Mouse (Mus musculus): ENCODE data around the gene Ndufv3. TPM values are rescaled to one million over a fixed set of nuclear protein-coding genes. Genes with fewer than 3 reads are reported as not detected.
A peak's percentile ranks its signal among the peaks of the same experiment; 100 is the strongest.
"Not testable (repeated sequence)": the region's sequence is repeated elsewhere in the genome, so short reads cannot be mapped to it uniquely, and the experiment has no call there.

Gene Ndufv3
- total RNA-seq, 2 experiments from 2014 or later = 372 to 422 TPM

- DNase-seq = peak; percentile 91 to 92
Measured at GRCm38 (mm10) chr17:31511792-31512495, 8.0 kb upstream of the Ndufv3 start.

DNA sequence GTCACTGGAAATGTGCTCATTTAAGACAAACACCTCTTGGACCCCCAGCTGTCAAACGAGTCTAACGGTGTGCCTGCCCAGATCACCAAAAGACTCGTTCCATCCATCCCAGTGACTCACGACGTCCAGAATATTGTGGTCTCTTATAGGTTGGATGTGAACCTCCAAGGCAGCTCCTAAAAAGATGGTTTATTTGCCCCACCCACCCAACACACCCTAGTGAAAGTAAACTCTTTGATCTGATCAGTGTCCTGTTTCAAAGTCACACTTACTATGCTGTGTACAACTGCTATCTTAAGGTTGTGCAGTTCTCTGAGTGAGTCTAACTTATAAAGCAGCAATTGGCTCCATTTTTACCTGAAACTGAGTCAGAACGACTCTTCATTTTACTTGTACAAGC, 7.3 kb upstream of the Ndufv3 start:
- DNase-seq = no peak

DNA sequence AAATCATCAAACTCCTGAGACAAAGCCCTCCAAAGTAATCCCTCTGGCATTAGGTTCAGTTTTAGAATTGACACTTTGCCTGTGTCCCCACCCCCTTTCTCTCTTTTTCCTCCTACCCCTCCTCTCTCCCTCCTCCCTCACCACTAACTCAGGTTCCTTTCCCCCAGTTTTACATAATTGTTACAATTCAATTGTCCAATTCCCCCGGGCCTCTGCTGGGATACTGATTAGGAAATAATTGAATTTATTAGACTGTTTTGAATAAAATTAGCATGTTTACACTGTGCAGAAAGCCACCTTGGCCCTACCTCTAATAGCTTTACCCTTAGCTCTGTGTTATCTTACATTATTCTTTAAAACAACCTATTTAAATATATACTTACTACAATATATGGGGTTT, 5.2 kb upstream of the Ndufv3 start:
- DNase-seq = no peak

DNA sequence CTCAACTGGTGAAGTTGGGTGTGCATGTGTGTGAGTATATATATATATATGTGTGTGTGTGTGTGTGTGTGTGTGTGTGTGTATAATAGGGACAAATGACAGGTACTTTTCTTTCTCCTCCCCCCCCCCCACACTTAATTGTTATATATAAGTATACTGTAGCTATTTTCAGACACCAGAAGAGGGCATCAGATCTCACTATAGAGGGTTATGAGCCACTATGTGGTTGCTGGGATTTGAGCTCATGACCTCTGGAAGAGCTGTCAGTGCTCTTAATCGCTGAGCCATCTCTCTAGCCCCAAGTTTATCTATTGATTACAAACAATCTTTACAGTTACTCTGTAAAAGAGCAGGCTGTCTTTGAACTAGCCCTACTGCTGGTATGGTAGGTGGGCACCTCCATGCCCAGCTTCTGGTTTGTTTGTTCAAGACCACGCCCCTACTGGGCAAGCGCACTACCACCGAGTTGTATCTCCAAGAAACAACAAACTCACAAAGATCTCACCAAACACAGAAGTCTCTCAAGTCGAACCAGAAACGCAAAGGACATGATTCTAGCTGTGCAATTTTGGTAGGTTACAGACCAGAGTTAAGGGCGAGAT, 470 bp upstream of the Ndufv3 start:
- DNase-seq = no peak

DNA sequence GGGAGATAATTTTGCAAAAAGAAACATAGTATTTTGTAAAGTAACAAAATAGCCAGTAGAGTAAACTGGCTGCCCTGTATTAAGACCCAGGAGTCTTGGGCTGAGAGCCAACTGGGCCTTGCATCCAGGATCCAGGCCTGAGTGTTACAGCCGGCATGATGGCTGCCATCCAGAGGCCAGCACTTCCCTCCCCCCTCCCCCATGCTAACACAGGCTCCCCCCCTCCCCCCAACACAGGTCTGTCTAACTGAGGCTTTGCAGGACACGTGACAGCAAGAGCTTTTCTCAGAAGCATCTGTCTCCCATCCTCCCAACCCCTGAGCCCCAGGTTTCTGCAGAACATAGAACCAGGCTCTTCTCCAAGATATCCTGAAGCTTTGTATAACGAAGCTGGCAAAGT, 980 bp downstream of the Ndufv3 start:
- peak; percentile 54 to 71 for DNase-seq

DNA sequence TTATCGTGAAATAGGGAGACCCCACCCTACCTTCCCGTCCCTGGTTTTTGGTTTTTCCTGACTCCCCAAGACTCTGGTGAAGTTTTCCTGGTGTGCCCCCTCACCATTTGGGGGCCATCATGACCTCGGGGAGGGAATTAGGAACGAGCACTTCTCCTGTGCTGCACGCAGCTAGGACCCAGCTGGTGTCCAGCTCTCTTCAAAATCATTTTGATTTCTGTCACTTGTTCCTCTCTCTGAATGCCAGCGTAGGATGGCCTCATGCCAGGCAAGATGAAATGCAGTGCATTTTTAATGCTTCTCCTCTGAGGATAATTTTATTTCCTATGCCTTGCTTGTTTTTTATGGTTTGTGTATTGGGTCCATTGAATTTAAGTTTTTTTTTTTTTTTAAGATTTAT, 2.0 kb downstream of the Ndufv3 start:
- no peak for DNase-seq

DNA sequence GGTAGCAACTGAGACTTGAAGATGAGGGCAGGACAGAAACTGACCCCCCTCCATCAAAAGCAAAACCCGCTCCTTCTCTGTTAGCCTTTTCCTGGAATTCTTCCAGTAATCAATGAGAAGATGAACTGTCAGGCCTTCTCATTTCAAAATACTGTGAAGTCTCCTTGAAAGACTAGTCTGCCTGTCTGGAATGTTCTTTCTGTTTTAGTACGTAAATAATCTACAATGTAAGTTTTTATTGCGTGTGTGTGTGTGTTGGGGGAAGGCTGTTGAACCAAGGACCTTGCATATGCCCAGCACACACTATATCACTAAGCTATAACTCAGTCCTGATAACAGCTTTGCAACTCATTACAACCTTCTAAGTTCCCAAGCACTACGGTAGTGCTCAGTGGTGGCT, 5.2 kb downstream of the Ndufv3 start:
- DNase-seq = no peak

GRCm38 (mm10) chr17:31525816-31526215, 5.9 kb downstream of the Ndufv3 start:
- DNase-seq = no peak

DNA sequence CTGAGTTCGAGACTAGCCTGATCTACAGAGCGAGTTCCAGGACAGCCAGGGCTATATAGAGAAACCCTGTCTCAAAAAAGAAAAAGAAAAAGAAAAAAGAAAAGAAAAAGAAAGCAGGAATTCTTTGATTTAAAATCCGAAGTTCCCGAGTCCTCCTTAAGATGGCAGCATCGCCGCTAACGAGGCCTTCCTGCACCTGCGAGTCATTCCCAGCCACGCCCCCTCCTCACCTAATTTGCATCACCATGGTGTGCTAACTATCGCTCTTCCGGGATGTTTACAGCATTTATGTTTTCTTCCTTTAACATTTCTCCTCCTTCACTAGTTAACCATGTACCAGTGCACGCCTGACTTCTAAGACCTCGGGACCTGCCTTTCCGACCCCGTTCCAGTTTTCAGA, 9.4 kb downstream of the Ndufv3 start:
- DNase-seq = peak; percentile 23 to 41

- DNase-seq = no peak
Measured at GRCm38 (mm10) chr17:31531441-31532158, 11.7 kb downstream of the Ndufv3 start.

DNA sequence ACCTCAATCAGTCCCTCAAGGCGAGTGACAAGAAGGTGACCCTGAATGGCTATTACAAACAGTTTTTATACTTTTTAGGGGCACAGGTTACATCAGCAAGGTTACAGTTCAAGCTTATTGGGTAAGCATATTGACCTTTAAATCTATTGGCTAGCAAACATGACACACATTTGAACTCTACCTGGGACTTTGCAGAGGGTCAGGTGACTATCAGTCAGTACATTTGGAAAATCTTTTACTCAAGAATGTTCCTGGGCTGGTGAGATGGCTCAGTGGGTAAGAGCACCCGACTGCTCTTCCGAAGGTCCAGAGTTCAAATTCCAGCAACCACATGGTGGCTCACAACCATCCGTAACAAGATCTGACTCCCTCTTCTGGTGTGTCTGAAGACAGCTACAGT, 12.4 kb downstream of the Ndufv3 start:
- DNase-seq = not testable (repeated sequence)

- no peak for DNase-seq
Measured at GRCm38 (mm10) chr17:31535358-31535757, 15.4 kb downstream of the Ndufv3 start.

DNA sequence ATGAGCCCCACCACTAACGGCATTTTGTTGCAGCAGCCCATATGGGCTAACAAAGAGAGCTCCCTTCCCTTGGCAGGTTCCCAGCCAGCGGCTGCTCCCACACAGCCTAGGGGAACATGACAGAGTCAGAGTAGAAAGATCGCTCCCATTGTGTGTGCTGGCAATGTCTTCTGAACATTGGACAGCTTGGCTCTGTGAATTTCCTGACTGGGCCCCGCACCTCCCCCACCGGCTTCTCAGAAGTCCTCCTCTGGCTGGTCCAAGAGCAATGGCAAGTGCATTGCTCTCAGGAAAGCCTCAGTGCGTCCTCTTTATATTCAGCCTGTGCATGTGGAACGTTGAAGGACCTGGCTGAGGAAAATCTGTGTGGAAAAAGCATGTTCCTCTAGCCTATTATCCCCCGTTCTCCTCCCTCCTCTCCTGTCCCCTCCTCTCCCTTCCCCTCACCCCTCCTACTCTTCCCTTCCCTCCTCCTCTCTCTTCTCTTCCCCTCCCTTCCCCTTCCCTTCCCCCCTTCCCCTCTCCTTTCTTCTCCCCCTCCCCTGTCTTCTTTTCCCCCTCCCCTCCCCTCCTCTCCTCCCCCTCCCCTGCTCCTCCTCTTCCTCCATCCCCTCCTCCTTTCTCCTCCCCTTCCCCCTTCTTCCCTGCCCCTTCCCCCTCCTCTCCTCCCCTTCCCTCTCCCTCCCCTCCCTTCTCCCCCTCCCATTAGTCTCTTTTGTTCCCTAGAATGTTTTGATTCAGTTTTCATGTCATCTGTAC, 16.1 kb downstream of the Ndufv3 start:
- peak; percentile 34 to 56 for DNase-seq

DNA sequence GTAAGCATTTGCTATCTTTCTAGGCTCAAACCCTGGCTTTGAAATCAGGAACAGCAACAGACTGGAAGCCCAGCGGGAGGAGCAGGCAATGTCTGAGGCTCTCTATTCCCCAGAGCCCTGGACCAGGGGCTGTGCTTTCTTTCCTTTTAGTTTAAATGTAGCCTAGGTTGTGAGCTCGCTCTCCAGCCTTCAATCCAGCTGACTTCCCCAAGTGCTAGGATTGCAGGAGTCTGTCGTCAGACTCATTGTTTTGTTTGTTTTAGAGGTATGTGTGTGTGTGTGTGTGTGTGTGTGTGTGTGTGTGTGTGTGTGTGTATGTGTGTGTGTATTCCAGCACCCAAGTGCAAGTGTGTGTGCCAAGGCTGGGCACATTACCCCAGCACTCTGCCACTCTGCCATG, 20.2 kb downstream of the Ndufv3 start:
- DNase-seq = no peak

DNA sequence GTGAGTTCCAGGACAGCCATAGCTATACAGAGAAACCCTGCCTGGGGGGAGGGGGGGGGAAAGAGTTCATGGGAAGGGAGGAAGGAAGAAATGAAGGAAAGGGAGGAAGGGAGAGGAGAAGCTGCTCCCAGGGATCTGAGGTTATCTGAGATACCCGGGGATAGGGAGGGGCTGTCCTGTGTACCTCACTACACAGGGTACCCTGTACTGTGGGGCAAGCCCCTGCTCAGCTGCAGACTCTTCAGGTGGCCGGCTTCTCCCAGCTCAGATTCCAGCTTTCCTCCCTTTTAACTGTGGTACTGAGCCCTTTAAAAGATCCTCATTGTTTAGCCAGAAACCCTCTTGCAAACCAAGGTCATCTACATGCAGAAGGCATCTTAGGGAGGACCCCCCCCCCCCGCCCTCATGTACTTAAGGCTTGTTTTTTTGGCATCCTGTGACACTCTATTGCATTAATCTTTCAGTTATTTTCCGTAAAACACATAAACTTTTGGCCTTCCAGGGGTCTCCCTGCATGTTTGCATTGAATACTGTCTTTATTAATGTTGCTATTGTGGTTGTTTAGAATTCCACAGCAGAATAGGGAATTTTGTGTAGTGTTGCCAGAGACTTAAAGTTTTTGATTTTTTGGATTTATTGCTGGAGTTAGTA, 21.0 kb downstream of the Ndufv3 start:
- no peak for DNase-seq

- DNase-seq = peak; percentile 58 to 62
Measured at GRCm38 (mm10) chr17:31541460-31541831, 21.5 kb downstream of the Ndufv3 start.

- peak; percentile 39 to 44 for DNase-seq
Measured at GRCm38 (mm10) chr17:31543574-31543973, 23.7 kb downstream of the Ndufv3 start.

DNA sequence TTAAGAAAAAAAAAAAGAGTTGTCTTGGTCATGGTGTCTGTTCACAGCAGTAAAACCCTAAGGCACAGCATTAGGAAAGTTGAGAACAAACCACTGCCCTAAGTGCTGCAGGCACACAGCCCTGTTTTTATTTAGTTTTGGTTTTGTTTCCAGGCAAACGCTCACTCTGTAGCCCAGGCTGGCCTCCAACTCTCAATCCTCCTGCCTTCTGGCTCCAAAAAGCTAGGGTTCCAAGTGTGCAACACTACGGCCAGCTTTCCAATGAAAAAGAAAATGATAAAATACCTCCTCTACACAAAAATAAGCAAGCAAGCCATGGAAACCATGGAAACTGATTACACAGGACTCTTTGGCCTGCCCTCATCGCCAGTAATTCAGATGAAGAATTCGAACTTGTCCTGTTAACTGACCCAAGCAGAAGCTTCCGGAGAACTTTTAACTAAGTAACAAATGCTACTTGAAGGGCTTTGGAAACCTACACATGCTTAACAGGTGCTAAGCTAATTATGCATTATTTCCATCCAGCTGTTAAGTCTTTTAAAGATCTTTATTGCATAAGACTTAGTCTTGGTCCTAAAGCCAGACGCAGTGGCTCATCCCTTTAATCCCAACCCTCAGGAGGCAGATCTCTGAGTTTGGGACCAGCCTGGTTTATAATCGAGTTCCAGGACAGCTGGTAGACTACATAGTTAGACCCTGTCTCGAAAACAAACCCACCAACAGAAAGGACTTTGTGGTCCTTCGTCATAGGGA, 26.7 kb downstream of the Ndufv3 start:
- no peak for DNase-seq

- DNase-seq = no peak
Measured at GRCm38 (mm10) chr17:31547974-31548373, 28.1 kb downstream of the Ndufv3 start.

GRCm38 (mm10) chr17:31549389-31549788, 29.5 kb downstream of the Ndufv3 start:
- no peak for DNase-seq

DNA sequence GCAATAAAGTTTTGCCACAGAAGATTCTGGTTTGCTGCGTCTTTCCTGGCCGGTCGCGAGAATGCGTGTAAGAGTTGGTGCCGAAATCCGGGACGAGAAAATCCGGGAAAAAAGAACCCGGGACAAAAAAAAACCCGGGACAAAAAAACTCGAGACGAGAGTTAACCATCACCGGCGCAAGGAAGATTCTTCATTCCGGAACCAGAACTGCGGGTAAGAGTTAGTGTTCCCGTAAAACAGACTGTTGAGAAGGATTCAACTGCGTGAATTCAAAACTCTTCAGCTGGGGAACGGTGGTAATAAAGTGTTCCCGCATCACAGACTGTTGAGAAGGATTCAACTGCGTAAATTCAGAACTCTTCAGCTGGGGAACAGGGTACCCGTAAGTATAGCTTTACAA, 32.7 kb downstream of the Ndufv3 start:
- not testable (repeated sequence) for DNase-seq
